Mouse (Mus musculus) limb, embryonic 12.5 days (tissue): Measurements from ENCODE around the gene Cadm4. TPM values are rescaled to one million over a fixed set of nuclear protein-coding genes. Genes with fewer than 3 reads are reported as not detected.

Source experiments
- ATAC-seq: fragments of 200-750 bp; cut with Nextera tagmentation; 2 replicates; pipeline ENCODE4 v1.8.0; 2017; ENCODE audit warnings: low read depth, moderate TSS enrichment; ENCODE audit not compliant: insufficient number of reproducible peaks, insufficient read depth, low FRiP score, low TSS enrichment
- H3K27ac ChIP-seq: fragments of 300-500 bp; sonication (generic); 2 replicates; pipeline ENCODE4 v1.5.1; 2016; ENCODE audit warnings: mild to moderate bottlenecking, moderate library complexity
- H3K27me3 ChIP-seq: fragments of 300-500 bp; sonication (generic); 2 replicates; pipeline ENCODE4 v1.6.1; 2016; ENCODE audit warnings: mild to moderate bottlenecking, moderate library complexity
- H3K36me3 ChIP-seq: fragments of 300-500 bp; sonication (generic); 2 replicates; pipeline ENCODE4 v1.6.1; 2016; ENCODE audit warnings: mild to moderate bottlenecking, moderate library complexity
- H3K4me1 ChIP-seq: fragments of 300-500 bp; sonication (generic); replicated peaks from 2 replicates; pipeline ENCODE4 v1.6.1; 2016
- H3K4me2 ChIP-seq: fragments of 300-500 bp; sonication (generic); 2 replicates; pipeline ENCODE4 v1.6.1; 2016; ENCODE audit warnings: mild to moderate bottlenecking, moderate library complexity
- H3K4me3 ChIP-seq: fragments of 300-500 bp; sonication (generic); replicated peaks from 2 replicates; pipeline ENCODE4 v1.5.1; 2016; ENCODE audit warnings: mild to moderate bottlenecking
- H3K9ac ChIP-seq: fragments of 300-500 bp; sonication (generic); replicated peaks from 2 replicates; pipeline ENCODE4 v1.6.1; 2016; ENCODE audit warnings: mild to moderate bottlenecking, moderate library complexity
- H3K9me3 ChIP-seq: fragments of 300-500 bp; sonication (generic); 2 replicates; pipeline ENCODE4 v1.6.1; 2016; ENCODE audit warnings: mild to moderate bottlenecking, moderate library complexity
- WGBS: fragments of 180-500 bp; shearing (Covaris S2); methylation state at CpG from one replicate; pipeline ENCODE4 v1.1.7; 2016; 5-methylcytosine and 5-hydroxymethylcytosine counted together
- polyA plus RNA-seq: library from polyadenylated mRNA; unstranded; fragments of >200 nt; fragmentation: Nextera tagmentation; extraction: Ambion mirVana; gene quantifications from 2 replicates; pipeline ENCODE4 v1.2.1, GENCODE M21; 2016

The Cadm4 gene
- 6.5 and 7.0 TPM in 2 replicates for polyA plus RNA-seq

DNA sequence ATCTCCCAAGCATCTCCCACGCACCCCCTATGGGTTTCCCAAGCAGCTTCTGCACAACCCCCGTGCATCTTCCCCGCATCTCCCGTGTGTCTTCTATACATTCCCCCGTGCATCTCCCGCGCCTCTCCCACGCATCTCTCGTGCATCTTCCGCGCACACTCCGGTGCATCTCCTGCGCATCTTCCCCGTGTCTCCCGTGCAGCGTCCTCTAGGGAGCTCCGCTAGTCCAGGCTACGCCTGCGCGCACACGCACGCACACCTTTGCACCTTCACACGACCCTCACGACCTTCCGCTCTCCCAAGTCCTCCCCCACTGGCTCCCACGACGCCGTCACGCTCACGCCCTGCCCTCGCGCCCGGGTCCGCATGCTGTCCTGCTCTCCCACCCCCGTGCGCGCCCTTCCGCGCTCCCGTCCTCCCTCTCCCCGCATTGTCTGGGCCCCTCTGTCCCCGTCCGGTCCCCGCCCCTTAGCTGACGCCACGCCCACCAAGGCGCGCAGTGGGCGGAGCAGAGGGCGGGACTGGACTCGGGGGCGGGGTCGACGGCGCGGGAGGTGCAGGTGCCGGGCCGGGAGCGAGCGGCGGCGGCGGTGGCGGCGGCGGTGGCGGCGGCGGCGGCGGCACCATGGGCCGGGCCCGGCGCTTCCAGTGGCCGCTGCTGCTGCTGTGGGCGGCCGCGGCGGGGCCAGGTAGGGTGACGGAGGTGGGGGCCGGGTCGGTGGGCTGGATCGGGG lies at the start of gene Cadm4:
Gene Cadm4 (plus strand): TSS at position 550 of the 734 bp plus-strand sequence.
- peaks cover 26% of the 10 kb centered on the region for H3K4me1 ChIP-seq
- H3K27ac ChIP-seq: no peak within 1 kb of the TSS
- no peaks in the 10 kb centered on the region for H3K36me3 ChIP-seq
- 1% methylated on average over 74 of the region's 83 CpGs for WGBS
- peak within 1 kb of the TSS; percentile 75 for H3K9ac ChIP-seq
- H3K4me3 ChIP-seq: peak within 1 kb of the TSS; percentile 72
- no peaks in the 10 kb centered on the region for H3K9me3 ChIP-seq
- peak; percentile 83 for ATAC-seq
- H3K4me2 ChIP-seq: peak within 1 kb of the TSS; percentile 95
- peaks cover 43% of the 10 kb centered on the region for H3K27me3 ChIP-seq

DNA sequence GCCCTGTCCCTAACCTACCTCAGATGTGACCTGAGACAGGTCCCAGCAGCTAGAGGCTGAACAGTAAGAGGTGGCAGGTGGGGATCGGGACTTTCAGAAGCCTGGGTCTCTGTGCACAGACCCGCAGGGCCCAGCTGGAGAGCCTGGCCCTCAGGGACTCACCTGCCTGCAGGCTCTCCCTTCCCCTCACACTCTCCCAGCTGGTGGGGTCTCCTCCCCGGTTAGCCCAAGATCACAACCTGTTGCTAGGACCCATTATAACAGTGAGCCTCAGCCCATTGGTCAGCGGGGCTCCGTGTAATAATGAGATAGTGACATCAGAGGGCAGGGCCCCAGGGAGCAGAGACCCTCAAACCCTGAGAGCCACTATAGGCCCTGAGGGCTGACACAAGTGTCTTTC lies 46.5 kb upstream of the Cadm4 start:
- Histone ChIP-seq H3K27me3 (peaks cover 37% of the 10 kb centered on the region), H3K4me1 (no peaks in the 10 kb centered on the region)
- WGBS: 62% methylated on average over 5 of the region's 5 CpGs

DNA sequence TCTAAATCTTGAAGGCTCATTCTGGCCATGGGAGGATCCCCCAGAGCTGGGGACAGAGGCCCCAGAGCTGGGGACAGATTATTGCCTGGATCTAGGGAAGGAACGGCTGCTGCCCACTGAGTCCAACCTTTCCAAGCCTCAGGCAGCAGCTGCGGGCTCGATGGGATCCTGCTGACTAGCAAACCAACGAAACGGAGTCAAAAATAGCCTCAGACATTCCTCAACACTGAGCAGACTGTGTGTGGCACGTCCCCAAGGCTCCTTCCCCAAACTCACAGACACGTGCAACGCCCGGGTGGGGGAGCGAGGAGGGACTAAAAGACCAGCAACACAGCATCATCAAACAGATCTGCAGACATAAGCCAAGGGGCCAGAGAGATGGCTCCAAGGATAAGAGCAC lies 43.8 kb upstream of the Cadm4 start:
- H3K4me3 ChIP-seq: no peak overlapping the region
- no peak overlapping the region for H3K4me2 ChIP-seq
- H3K36me3 ChIP-seq: no peaks in the 10 kb centered on the region
- H3K27ac ChIP-seq: no peak overlapping the region
- no peak overlapping the region for H3K9ac ChIP-seq
- WGBS: 71% methylated on average over 10 of the region's 10 CpGs
- no peak for ATAC-seq
- peaks cover 19% of the 10 kb centered on the region for H3K27me3 ChIP-seq
- no peaks in the 10 kb centered on the region for H3K4me1 ChIP-seq
- H3K9me3 ChIP-seq: peaks cover 3% of the 10 kb centered on the region; the same call in 1 of the 2 replicates

More for the DNA sequence above, 46.5 kb upstream of the Cadm4 start:
- no peak overlapping the region for H3K27ac ChIP-seq
- H3K36me3 ChIP-seq: no peaks in the 10 kb centered on the region
- no peak overlapping the region for H3K4me3 ChIP-seq
- H3K4me2 ChIP-seq: no peak overlapping the region
- H3K9ac ChIP-seq: no peak overlapping the region
- H3K9me3 ChIP-seq: peaks cover 5% of the 10 kb centered on the region; the same call in 1 of the 2 replicates
- no peak for ATAC-seq

DNA sequence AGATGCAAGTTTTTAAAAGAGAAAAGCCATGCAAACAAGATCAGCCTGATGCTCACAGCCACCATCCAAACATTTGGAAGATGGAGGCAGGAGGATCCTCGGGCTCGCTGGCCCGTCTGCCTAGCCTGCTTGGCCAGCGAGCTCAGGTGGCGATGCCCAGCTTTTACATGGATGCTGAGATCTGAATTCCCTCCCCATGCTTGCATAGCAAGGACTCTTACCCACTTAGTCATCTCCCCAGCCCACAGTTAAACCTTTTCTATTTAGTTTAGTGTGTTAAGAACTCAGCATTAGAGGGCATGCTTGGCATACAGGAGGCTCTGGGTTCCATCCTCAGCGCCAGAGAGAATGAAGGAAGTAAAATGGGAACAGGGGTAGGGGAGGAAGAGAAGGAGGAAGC lies 42.6 kb upstream of the Cadm4 start:
- H3K4me3 ChIP-seq: no peak overlapping the region
- WGBS: 81% methylated on average over 6 of the region's 6 CpGs
- H3K4me1 ChIP-seq: no peaks in the 10 kb centered on the region
- ATAC-seq: no peak
- no peak overlapping the region for H3K27ac ChIP-seq
- H3K27me3 ChIP-seq: peaks cover 7% of the 10 kb centered on the region; the same call in 1 of the 2 replicates
- no peak overlapping the region for H3K4me2 ChIP-seq
- H3K9me3 ChIP-seq: no peaks in the 10 kb centered on the region
- H3K36me3 ChIP-seq: no peaks in the 10 kb centered on the region
- H3K9ac ChIP-seq: no peak overlapping the region

GRCm38 (mm10) chr7:24439891-24440290 lies 41.9 kb upstream of the Cadm4 start:
- WGBS: 80% methylated on average over 7 of the region's 7 CpGs

GRCm38 (mm10) chr7:24441785-24442184 lies 40.0 kb upstream of the Cadm4 start:
- no peak overlapping the region for H3K27ac ChIP-seq
- no peak overlapping the region for H3K4me2 ChIP-seq
- no peak overlapping the region for H3K9ac ChIP-seq
- H3K27me3 ChIP-seq: peaks cover 3% of the 10 kb centered on the region; the same call in 1 of the 2 replicates
- peaks cover 8% of the 10 kb centered on the region; the same call in 1 of the 2 replicates for H3K9me3 ChIP-seq
- H3K36me3 ChIP-seq: no peaks in the 10 kb centered on the region
- no peaks in the 10 kb centered on the region for H3K4me1 ChIP-seq
- 20% methylated on average over 1 of the region's 1 CpGs for WGBS
- no peak for ATAC-seq
- no peak overlapping the region for H3K4me3 ChIP-seq

More at GRCm38 (mm10) chr7:24439891-24440290, 41.9 kb upstream of the Cadm4 start:
- Histone ChIP-seq H3K4me1 (no peaks in the 10 kb centered on the region), H3K4me2 (no peak overlapping the region), H3K27ac (no peak overlapping the region), H3K4me3 (no peak overlapping the region), H3K9me3 (no peaks in the 10 kb centered on the region), H3K36me3 (no peaks in the 10 kb centered on the region), H3K27me3 (peaks cover 3% of the 10 kb centered on the region; the same call in 1 of the 2 replicates), H3K9ac (no peak overlapping the region)
- no peak for ATAC-seq

- Histone ChIP-seq H3K4me2 (no peak overlapping the region), H3K27me3 (peaks cover 3% of the 10 kb centered on the region; the same call in 1 of the 2 replicates), H3K4me3 (no peak overlapping the region), H3K27ac (no peak overlapping the region), H3K9ac (no peak overlapping the region), H3K4me1 (no peaks in the 10 kb centered on the region), H3K36me3 (no peaks in the 10 kb centered on the region), H3K9me3 (peaks cover 8% of the 10 kb centered on the region; the same call in 1 of the 2 replicates)
- WGBS: 77% methylated on average over 8 of the region's 8 CpGs
- ATAC-seq: no peak
These were observed 39.5 kb upstream of the Cadm4 start for GRCm38 (mm10) chr7:24442313-24442712.

DNA sequence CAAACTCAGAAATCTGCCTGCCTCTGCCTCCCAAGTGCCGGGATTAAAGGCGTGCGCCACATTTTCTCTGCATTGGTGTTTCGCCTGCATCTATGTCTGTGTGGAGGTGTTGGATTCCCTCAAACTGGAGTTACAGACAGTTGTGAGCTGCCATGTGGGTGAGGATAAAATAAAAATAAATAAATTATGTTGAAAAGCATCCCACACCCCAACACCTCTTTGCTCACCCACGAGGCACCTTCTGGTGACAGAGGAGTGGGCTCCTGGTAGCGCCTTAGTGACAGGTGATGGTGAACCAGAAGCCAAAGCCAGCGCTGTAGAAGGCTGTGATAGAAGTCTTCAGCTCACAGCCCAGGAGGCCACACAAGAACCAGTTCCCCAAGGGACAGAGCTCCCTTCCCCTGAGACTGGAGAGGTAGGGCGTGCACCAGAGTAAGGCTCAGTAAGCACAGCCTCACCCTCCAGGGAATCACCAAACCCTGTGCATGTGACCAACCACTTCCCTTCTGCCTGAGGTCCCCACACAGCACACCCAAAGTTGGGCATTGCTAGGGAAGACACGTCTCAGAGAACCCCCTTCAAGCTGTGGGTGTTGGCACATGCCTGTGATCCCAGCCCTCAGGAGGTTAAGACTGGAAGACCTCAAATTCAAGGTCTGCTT lies 36.4 kb upstream of the Cadm4 start:
- H3K36me3 ChIP-seq: no peaks in the 10 kb centered on the region
- no peaks in the 10 kb centered on the region for H3K4me1 ChIP-seq
- no peak for ATAC-seq
- no peak overlapping the region for H3K27ac ChIP-seq
- no peak overlapping the region for H3K4me3 ChIP-seq
- H3K27me3 ChIP-seq: 0 out of 2 replicates have a peak, but pooled peaks cover under 1% of the 10 kb centered on the region
- H3K9me3 ChIP-seq: peaks cover 8% of the 10 kb centered on the region; the same call in 1 of the 2 replicates
- WGBS: 91% methylated on average over 9 of the region's 9 CpGs
- no peak overlapping the region for H3K4me2 ChIP-seq
- H3K9ac ChIP-seq: no peak overlapping the region

DNA sequence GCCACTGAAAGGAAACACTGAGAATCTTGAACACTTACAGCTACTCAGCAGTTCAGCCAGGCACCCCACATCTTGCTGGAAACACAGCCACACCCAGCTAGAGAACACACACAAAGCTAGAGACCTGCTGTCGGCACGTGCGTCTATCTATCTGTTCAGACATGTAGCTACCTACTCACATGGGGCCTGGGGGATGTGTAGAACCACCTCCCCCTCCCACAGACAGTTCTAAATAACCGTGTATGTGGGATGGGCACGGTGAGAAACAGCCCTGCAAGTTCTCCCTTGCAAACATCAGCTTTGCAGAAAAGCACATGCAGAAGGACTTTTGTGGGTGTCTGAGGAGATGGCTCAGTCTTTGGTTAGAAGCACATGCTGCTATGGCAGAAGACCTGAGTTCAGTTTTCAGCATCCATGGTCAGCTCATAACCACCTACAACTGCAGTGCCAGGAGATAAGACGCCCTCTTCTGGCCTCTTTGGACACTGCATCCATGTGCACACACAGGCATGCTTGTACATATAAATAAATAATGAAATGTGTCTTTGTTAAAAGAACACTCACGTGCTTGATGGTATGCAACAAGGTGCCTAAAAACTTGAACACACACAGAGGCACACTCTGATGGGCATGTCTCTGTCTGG lies 35.0 kb upstream of the Cadm4 start:
- Histone ChIP-seq H3K4me3 (no peak overlapping the region), H3K4me2 (no peak overlapping the region), H3K4me1 (no peaks in the 10 kb centered on the region), H3K36me3 (no peaks in the 10 kb centered on the region), H3K9ac (no peak overlapping the region), H3K9me3 (peaks cover 8% of the 10 kb centered on the region; the same call in 1 of the 2 replicates), H3K27me3 (no peaks in the 10 kb centered on the region; the same call in 1 of the 2 replicates), H3K27ac (no peak overlapping the region)
- 76% methylated on average over 7 of the region's 7 CpGs for WGBS
- no peak for ATAC-seq

- no peak overlapping the region for H3K4me2 ChIP-seq
- H3K27ac ChIP-seq: no peak overlapping the region
- no peak overlapping the region for H3K4me3 ChIP-seq
- 60% methylated on average over 14 of the region's 14 CpGs for WGBS
- H3K27me3 ChIP-seq: no peaks in the 10 kb centered on the region; the same call in 1 of the 2 replicates
- H3K9ac ChIP-seq: no peak overlapping the region
- ATAC-seq: no peak
- no peaks in the 10 kb centered on the region; the same call in 1 of the 2 replicates for H3K4me1 ChIP-seq
- H3K36me3 ChIP-seq: no peaks in the 10 kb centered on the region
- H3K9me3 ChIP-seq: peaks cover 8% of the 10 kb centered on the region; the same call in 1 of the 2 replicates
These were observed 32.9 kb upstream of the Cadm4 start for GRCm38 (mm10) chr7:24448782-24449517.
